Mouse (Mus musculus) left cerebral cortex, adult 18-20 months (tissue): ENCODE data around the gene Psma5. TPM values are rescaled to one million over a fixed set of nuclear protein-coding genes. Genes with fewer than 3 reads are reported as not detected.
"Not testable (repeated sequence)": the region's sequence is repeated elsewhere in the genome, so short reads cannot be mapped to it uniquely, and the experiment has no call there.

Source experiments
- DNase-seq, 2 experiments: peaks; one replicate each; pipeline ENCODE4 v3.0.0; 2021 to 2022; ENCODE audit warnings: low spot score in 2 of 2, mixed read lengths in 1 of 2
- total RNA-seq, 2 experiments: library from RNA; stranded (reverse); gene quantifications; 2 replicates each; pipeline ENCODE4 v1.2.3; 2021

The Psma5 gene
- total RNA-seq, 2 experiments from 2014 or later = 68.9 to 76.7 TPM

DNA sequence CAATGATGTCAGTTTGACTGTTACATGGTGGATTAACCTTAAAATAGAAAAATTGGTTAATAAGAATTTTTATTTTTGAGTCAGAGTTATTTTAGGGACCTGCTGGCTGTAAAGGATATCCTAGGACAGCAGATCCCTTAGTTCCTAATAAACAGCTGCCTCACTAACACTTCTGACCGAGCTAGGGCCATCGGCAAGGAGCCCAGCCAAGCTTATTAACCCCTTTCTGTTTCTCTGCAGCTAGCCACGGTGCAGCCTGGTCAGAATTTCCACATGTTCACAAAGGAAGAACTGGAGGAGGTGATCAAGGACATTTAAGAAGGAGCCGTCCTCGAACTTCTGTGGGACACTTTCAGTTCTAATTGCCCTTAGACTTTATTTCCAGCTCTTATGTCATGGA lies 22.8 kb downstream of the Psma5 start:
- DNase-seq = not testable (repeated sequence)

DNA sequence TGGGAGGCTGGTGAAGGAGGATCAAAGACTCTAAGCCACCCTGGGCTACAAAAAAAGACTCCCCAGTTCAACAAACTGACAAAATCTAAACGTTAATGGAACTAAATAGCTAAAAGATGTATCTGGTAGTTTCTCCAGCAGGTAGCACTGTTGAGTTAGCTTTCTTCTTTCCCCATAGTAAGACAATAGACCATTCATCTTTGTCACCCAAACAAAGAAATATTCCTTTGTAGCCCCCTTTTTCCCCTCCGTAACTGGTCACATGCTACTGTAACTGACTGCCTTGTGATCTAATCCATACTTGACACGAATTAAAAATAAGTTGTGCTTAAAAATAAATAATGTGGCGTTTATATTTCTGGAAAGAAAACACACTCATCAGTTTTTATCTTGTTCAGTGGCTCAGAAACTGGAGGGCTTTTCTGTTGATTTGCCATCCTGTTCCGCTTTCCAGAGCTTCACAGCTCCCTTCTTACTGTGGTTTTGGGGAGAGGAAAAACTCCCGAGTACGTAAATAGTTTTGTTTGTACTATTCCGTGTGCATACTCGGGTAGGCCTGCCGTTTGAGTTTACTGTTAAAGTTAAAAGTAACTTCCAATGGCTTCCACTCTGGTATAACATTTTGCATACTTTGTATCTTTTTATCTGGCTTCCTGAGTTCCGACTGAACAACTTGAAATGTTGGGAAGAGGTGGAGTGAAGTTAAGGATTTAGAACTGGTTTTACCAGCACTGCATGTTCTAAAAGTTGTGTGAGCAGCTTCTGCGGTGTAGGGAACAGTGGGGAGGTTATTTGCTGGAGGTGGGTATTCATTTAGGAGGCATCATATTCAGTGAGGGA lies 25.9 kb downstream of the Psma5 start:
- DNase-seq = no peak

DNA sequence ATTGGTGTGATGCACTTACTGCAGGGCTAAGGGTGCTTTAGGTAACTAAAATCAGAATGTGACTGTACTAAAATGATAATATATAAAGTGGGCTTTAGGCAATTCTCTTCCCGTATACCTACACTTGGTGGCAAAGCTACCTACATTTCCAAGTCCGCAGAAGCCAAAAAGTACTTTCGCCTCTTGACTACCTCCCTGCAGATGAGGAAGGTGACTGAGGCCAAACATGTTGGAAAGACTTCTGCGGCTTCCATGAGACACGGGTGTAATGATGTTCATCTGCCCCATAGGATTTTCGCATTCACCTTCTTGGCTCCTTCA lies 26.5 kb downstream of the Psma5 start:
- DNase-seq = no peak

DNA sequence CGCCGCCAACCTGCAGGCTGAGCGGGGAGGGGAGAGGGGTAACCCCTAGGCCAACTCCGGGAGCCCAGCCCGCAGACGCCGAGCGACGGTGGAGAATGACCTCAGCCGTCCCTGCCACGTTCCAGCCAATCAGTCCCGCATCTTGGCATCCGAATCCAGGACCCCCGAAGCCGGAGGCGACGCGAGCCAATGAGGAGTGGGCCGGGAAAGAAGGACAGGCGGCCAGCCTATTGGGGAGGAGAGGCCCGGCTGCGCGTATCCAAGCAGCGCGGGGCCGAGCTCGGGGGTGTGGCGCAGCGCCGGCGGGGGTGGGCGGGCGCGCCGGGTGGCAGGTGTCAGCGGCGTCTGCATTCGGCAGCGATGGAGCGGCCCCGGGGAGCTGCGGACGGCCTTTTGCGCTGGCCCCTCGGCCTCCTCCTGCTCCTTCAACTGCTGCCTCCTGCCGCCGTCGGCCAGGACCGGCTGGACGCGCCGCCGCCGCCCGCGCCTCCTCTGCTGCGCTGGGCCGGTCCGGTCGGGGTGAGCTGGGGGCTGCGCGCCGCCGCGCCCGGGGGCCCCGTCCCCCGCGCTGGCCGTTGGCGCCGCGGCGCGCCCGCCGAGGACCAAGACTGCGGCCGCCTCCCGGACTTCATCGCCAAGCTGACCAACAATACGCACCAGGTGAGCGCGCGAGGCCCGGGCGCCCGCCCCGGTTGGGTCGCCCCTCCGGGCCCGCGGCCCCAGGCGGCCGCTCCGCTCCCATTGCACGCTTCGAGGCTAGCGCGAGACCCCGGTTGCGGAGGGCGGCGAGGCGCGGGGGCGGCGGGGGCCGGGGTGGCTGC lies 27.3 kb downstream of the Psma5 start, which contains the start of gene Sort1:
TSS of gene Sort1 (plus strand) at position 302 of the 821 bp plus-strand sequence.
- peak; percentile 81 to 93 for DNase-seq

DNA sequence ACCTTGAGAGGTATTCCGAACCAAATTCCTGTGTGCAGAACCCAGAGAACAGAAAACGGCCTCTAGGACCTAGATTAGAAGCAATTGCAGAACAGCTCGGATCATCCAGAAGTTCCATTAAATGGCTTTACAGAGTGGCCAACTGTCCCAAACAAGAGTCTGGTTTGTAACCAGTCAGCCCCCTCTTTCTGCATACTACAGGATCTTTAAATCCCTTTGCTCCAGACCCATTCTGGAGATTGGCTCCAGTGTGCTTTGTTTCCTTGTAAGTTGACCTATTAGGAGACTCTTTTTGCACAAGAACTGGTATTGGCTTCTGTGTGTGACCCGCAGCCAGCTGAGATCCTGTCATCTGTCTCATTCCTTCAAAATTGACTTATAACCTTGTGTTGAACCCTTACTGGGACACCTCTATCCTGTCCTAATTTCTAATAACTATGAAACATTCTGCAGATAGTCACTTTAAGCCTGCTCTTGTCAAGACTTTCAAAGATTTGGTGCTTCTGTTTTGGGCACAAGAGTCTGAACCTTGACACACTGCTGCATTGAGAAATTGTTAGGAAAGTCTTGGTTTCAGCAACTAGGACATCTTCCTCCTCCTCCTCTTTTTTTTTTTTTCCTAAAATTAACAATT lies 28.5 kb downstream of the Psma5 start:
- no peak for DNase-seq

DNA sequence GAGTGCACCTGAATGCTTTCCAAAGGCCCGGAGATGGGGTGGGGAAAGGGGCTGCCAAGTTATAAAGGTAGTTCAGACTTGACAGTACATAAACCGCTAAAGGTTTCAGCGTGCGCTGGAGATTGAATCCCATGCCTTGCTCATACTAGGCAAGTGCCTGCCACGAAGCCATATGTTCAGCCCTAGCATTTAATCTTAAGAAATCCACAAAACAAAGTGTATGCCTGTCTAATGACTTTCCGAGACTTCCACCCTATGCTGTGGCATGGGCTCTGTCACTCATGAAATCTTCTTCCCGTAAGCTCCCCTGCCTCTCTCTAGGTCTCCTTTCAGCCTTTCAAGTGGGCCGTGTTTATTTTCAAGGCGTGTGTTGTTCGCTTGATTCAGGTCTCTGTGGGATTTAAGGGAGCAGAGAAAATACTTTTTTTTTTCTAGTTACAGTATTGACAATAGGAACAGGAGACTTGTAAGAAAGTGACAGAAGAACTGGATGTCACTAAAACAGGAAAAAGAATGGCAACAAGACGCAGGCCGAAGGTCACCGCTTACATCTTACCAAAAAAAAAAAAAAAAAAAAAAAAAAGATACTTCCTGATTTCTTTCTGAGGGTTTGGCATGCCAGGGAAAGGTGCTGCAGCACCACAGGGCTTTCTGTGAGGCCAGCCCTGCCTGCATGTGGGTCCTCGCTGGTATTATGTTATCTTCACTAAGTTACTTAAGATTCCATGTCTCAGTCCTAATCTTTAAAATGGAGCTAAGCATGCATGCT lies 30.1 kb downstream of the Psma5 start:
- DNase-seq = no peak

DNA sequence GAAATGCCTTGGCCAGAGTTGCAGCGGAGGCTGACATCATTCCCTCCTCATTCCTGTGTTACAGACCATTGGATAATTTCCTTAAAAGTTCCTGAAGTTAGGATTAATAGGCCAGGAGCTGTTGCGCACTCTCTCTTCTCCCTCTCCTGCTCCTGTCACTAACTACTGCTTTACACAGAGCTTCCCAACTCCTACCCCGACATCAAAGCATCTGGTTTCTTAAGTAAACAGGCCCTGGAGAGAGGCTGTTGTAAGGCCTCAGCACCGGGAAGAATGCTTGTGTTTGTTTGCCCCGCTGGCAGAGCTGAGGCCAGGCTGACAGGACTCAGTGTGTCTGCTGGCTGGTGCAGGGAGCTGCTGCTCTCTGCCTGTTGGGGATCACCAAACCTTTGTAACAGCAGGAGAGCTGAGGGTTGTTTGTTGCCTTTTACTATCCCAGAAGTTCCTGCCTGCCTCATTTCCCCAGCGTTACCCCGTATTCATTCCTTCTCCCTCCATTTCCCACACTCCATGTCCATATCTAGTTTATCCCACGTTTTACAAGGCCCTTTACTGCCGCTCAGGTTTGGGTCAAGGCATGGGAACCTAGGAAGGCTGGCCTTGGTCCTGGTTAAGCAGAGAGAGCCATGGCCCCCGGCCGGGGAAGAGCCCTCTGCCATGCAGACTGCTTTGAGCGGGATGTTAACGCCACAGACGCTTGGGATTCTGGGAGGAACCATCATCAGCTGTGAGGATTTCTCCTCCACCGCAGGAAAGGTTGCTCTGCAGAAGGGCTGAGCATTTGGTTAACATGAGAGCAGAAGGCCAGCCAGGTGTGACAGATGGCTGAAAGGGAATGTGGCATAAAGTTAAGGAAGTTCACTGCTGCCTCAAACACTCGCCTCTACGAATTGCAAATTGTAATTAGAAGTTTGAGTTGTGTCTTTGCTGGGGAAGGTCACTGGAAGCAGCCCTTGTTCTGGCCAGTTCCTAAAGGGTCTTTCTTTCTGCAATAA lies 31.4 kb downstream of the Psma5 start:
- DNase-seq = peak in 1 of 2 experiments; percentile 31

DNA sequence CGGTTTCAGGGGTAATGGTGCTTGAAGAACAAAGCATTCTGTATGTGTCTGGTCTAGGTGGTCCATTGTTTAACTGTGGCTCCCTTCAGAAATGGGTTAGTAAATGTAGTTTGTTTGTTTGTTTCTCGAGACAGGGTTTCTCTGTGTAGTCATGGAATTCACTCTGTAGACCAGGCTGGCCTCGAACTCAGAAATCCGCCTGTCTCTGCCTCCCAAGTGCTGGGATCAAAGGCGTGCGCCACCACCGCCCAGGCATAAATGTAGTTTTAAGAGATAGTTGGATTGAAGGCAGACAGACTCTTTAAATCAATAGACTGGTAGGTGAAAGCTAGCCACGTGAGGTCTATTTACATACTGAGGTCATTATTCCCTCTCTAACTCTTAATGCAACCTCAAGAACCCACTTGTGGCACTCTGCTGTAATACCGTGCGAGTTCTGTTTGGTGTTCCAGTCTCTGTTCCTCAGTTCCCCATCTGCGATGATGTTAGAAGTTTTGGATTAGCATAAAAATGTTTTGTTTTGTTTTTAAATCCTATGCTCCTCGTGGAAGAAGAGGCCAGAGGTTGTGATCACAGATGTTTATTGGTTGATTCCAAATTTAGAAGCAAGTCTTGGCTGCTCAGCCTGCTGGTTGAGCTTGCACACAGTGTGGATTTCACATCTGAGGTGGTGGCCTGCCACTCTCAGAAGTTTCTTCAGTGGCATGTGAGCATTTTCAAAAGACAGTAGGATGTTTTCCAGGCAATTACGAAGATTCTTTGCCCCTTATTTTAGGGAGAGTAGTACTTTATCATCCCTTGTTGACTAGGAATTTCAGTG lies 32.8 kb downstream of the Psma5 start:
- DNase-seq = no peak

DNA sequence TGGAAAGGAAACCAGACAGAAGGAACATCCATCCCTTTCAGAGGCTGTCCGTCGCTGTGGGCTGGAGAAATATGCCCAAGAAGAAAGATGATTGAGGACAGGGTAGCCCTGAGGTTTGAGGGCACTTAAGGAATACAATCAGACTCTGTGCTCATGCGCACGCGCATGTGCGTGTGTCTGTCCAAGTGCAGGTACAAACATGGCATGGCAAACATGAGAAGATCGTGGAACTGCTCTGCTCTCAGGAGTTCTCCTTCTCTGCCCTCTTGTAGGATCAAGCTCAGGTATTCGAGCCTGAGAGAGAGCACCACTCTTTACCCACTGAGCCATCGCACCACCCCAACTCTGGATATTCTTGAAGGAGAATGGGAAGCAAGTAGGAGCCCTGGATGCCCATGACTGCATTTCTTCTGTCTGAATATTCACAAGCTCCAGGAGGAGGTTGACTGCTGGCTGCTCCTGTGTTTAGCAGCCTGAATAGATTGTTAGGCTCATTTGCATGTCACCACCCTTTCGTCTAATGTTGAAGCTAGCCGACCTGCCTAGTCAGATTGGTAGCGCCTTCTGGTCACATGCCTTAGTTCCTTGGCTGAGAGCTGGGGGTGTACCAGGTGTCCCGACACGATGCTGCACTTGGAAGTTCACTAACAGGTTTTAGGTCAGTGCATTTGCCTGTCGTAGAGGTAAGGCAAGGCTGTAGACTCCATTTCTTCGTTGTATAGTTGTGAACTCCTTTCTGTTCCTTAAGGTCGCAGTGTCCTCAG lies 34.5 kb downstream of the Psma5 start:
- DNase-seq = no peak

DNA sequence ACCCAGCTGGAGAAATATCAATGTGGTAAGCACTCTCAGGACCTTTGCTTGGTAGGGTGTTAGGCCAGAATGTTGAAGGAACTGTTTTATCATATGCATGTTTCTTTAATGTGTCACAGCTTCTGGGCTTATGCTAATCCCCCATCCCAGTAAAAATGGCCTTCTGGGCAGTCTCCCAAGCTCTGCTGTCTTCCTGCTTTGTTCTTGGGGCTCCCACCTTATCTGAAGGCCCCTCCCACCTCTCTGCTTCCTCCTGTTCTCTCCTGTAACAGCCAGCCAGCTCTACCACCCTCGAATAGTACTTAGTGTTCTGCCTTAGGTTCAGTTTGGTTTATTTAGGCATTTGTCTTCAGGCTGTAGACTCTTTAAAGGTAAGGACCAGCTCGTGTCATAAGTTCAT lies 37.7 kb downstream of the Psma5 start:
- DNase-seq = peak in 1 of 2 experiments; percentile 45

DNA sequence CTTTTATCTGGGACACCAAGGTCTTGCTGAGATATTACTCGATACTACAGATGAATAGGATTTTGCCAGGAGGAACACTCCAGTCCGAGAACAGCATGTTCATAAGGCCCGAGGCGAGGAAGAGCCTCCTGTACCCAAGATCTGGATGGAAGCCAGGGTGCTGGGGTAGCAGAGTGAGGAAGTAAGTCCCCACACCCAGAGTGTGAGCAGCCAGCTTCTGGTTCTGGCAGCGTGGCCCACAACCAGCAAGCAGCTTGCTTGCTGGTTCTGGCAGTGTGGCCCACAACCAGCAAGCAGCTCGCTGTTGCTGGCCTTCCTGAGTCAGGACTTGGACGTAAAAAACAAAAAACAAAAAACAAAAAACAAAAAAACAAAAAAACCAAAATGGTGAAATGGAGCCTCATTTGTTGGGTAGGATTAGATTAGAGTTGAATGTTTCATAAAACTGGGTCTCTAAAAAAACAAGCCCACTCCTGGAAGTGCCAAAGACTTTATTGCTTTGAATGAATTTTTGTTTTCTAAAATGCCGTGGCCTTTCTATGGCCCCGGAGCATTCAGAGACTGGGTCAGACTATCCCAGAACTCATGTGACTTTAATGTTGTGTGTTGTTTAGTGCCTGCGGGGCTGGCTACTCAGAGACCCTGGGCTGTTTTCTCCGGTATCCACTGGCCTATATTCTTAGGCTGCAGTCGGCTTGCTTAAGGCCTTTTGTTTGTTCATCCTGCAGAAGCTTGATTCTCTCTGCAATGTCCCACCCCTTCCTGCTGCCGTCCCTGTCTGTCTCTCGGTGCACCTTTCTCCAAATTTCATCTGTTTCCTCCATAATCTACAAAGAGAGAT lies 38.9 kb downstream of the Psma5 start:
- DNase-seq = peak; percentile 69 to 78

DNA sequence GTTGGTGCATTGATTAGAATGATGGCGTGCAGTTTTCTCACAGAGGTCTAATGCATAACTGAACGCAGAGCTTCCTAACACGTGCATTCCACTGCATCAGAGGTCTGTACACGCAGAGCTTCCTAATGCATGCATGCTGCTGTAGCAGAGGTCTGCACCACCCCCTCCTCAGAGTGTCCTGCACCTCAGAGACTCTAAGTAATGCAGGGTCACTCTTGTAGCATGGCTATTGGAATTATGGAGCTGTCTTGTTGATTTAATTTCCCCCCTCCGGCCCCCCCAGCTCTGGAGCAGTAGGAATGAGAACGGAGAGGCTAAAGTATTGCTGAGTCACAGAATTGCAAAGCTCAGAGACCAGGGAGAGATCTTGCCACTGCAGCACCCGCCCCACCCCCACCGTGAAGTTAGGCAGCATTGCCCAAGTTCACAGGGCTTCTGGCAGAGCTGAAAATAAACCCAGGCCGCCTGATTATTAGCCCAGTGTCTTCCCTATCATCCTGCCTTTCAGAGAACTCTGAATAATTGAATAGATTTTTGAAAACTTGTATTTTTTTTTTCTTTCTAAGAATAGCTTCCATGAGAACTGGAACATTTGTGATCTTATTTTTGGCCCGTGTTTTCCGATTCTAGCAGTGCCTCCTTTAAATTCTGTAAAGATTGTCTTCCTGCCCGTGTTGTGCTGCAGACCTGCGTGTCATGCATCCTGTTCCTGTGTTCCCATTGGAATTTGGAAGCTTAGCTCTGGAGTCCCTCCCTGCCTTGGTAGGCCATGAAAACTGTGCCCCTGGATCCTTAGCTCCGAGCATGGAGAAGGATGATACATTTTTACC lies 39.7 kb downstream of the Psma5 start:
- DNase-seq = peak in 1 of 2 experiments; percentile 58

DNA sequence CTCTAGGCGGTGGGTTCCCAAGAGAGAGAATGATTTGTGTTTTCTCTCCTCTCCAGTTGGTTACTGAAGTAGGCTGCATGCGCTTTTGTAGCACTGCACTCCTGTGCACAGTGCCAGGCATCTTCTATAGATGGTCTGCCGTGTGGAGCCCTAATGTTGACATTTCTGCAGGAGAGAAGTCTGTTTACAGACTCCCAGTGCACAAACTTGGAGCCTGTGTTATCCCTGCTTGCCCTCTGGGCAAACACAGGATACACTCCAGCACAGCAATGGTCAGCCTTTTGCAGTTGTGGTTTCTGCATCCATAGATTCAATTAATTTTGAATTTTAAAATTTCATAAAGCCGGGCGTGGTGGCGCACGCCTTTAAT lies 40.3 kb downstream of the Psma5 start:
- no peak for DNase-seq

DNA sequence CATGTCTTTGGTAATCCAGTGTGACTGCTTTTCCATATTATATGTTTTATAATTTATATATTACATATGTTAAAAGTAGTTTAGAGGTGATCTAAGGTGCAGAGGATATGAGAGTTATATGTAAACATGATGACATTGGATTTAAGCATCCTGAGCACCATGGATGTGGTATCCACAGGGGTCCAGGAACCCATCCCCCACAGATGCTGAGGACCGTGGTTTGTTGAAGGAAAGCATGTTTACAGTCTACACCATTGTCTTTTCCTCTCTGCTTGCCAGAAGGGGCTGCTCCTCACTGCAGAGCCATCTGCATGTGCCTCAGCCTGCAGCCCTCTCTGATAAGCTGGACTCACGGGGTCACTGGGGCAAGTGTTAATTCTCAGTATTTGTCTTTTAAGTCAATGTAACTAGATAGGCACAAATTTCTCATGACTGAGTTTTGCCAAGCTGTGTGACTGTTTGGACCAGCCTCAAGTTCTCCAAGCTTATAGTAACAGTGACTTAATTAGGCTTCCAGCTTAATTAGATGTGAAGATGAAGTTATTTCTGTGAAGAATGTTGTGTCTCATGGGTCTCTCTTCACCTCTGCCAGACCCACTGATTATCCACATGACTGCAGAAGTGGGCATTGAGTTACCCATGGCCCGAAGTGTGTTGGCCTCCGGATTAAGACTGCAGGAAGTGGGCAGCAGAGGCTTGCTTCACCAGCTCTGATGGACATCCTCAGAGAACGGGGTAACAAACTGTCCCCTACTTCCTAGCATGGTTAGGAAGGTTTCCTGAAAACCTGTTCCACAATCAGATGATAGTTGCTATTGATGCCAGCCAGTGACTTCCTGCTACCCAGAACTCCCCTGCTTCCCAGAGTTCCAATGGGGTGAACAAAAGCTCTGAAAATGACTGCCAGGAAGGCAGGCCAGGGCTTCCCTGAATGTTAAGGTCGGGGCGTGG lies 41.2 kb downstream of the Psma5 start:
- no peak for DNase-seq

DNA sequence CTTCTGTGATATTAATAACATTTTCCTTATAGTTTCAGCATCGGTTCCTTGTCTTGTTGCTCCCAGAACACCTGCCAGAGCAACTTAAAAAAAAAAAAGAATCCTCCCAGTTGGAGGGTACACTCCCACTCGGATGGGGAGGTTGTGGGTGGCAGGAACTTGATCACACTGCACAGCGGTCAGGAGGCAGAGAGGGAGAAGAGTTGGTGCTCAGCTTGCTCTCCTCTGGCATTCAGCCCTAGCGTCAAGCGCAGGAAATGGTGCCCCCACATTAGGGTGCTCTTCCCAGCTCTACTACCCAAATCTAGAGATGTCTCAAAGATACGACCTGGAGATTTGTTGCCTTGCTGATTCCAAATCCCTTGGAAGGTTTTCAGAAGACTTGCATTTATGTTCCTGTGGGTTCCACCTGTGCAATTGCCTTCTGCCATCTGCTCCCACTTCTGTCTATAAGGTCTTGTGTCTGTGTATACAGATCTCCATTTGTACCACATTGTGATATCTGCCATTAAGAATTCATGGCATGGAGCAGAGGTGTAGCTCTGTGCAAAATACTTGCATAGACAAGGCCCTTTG lies 43.8 kb downstream of the Psma5 start:
- peak in 1 of 2 experiments; percentile 60 for DNase-seq
